Mouse (Mus musculus): ENCODE data around the gene Cyp2d9. TPM values are rescaled to one million over a fixed set of nuclear protein-coding genes. Genes with fewer than 3 reads are reported as not detected.
"Not testable (repeated sequence)": the region's sequence is repeated elsewhere in the genome, so short reads cannot be mapped to it uniquely, and the experiment has no call there.

Cyp2d9 gene
- polyA plus RNA-seq, 1 experiment from 2014 or later: not detected

DNA sequence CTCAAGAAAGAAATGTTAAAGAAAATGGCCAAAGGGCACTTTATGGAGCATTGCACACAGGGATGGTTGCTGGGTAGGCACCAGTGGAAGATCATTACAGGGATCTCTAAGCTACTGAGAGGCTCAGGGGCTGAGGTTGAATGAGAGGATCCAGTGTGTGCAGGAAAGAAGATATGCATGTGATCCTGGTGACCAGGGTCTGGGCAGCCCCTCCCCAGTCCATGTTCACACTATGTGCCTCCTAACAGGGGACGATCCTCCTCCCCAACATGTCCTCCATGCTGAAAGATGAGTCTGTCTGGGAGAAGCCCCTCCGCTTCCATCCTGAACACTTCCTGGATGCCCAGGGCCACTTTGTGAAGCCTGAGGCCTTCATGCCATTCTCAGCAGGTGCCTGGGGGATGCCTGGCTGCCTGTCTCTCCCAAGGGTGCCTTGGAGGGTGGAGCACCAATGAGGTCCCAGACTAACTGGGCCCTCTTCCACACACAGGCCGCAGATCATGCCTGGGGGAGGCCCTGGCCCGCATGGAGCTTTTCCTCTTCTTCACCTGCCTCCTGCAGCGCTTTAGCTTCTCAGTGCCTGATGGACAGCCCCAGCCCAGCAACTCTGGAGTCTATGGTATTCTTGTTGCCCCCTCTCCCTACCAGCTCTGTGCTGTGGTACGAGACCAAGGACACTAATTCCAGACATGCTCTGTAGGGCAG, 23.0 kb downstream of the Cyp2d9 start:
- not testable (repeated sequence) for H3K27ac ChIP-seq; H3K4me3 ChIP-seq; DNase-seq (ENCODE audit: low spot score); H3K9me3 ChIP-seq (replicated peaks); H3K27me3 ChIP-seq (ENCODE audit: low read depth, poor library complexity, severe bottlenecking); H3K36me3 ChIP-seq; H3K4me1 ChIP-seq
- 86% methylated on average over 6 of the region's 6 CpGs for WGBS

DNA sequence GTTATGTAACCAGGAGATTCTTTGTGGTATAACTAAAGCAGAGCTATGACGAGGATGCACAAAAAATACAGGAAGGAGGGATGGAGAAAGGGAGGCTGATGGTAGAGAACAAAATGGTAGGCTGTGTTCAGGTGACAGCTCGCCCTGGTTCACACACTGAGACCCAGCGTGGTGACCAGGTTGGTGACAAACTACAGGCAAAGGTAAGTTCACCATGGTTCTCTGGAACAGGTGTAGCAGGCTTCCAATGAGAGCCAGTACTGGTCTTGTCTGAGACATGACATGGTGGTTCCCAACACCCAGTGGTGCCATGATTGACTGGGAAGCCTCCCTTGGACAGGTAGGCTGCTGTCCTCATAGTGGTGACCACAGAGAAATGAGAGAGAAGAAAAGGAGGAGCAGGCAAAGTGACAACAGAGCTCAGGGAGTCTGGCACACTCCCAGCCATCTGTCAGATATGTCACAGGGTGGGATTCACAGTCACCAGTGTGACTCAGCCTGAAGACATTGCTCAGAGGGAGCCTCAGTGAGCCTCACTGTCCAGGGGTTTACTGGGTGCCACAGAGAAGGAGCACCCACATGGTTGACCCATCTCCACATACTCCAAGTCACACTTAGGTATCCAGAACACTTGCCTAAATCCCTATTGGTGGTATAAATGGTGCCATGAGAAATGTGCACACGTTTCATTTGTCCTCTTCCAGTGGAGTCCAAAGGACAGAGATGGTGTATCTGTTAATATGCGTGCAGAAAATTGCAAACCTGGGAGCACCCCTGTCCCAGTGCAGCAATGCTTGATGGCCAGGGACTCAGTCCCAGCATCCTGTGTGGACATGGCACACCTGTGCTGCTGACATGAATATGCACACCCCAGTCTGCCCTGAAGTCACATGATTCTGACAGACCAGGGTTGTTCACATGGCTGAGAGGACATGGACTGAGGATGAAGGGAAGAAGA, 24.1 kb downstream of the Cyp2d9 start:
- H3K27me3 ChIP-seq (ENCODE audit: low read depth, poor library complexity, severe bottlenecking): no peaks in the 10 kb centered on the region
- H3K4me1 ChIP-seq: no peaks in the 10 kb centered on the region
- H3K27ac ChIP-seq: no peak overlapping the region
- H3K4me3 ChIP-seq: no peak overlapping the region
- no peaks in the 10 kb centered on the region for H3K36me3 ChIP-seq
- no peak for DNase-seq (ENCODE audit: low spot score)
- 83% methylated on average over 5 of the region's 5 CpGs for WGBS
- no peaks in the 10 kb centered on the region for H3K9me3 ChIP-seq (replicated peaks)

DNA sequence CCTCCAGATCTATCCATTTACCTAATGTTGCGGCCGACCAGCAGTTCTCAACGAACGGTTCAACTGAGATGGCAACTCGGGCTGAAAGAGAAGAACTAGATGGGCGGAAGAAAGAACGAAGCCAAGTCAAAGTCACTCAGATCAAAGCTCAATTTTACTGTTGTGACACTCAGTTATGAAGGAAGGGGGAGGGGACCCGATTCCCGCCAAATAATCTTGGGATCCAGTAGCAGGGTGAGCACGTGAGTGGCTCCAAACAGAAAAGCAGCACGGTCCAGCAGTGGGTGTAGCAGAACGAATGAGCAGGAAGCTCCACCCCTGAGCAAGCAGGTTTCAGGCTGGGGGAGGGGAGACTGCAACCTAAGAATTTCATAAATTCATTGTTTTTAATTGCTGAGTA, 26.0 kb downstream of the Cyp2d9 start:
- DNase-seq (ENCODE audit: low spot score): peak; percentile 12
- not testable (repeated sequence) for H3K36me3 ChIP-seq; H3K4me3 ChIP-seq; H3K27ac ChIP-seq; H3K4me1 ChIP-seq; H3K9me3 ChIP-seq (replicated peaks); H3K27me3 ChIP-seq (ENCODE audit: low read depth, poor library complexity, severe bottlenecking)
- 89% methylated on average over 12 of the region's 12 CpGs for WGBS

DNA sequence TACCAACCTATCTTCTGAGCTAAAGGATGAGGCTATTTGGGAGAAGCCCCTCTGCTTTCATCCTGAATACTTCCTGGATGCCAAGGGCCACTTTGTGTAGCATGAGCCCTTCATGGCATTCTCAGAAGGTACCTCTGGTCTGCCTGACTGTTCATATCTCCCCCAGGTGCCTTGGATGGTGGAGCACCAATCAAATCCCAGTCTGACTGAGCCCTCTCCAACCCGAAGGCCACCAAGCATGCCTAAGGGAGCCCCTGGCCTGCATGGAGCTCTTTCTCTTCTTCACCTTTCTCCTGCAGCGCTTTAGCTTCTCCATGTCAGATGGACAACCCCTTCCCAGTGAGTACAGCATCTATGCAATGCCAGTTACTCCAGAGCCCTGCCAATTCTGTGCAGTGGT, 31.5 kb downstream of the Cyp2d9 start:
- H3K4me3 ChIP-seq: no peak overlapping the region
- no peak overlapping the region for H3K27ac ChIP-seq
- no peaks in the 10 kb centered on the region for H3K36me3 ChIP-seq
- no peaks in the 10 kb centered on the region for H3K27me3 ChIP-seq (ENCODE audit: low read depth, poor library complexity, severe bottlenecking)
- no peaks in the 10 kb centered on the region for H3K4me1 ChIP-seq
- H3K9me3 ChIP-seq (replicated peaks): no peaks in the 10 kb centered on the region
- no peak for DNase-seq (ENCODE audit: low spot score)
- WGBS: 73% methylated on average over 2 of the region's 2 CpGs

DNA sequence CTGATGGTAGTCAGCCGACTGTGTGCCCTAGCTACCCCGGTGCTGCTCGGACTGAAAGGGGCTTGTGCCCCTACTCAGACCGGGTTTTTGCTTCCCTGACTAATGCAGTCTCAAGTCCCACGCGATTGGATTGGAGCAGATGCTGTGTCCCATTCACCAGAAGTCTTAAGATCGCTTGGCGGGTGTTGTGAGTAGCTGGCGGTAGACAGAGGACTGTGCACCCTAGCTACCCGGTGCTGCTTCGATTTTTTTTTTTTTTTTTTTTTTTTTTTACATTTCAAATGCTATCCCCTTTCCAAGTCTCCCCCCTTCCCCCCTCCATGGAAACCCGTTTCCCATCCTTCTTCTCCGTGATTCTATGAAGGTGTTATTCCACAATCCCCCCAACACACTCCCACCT, 61.0 kb downstream of the Cyp2d9 start:
- DNase-seq (ENCODE audit: low spot score); H3K27me3 ChIP-seq (ENCODE audit: low read depth, poor library complexity, severe bottlenecking); H3K36me3 ChIP-seq; H3K4me1 ChIP-seq; H3K4me3 ChIP-seq; H3K9me3 ChIP-seq (replicated peaks); H3K27ac ChIP-seq: not testable (repeated sequence)
- WGBS: 71% methylated on average over 13 of the region's 13 CpGs

Small RNA genes within 50 kb of the gene (microRNA-seq; reads per million reads assigned to microRNA genes)
- gene Gm25990 (not detected), gene Gm27331 (not detected), gene Gm27622 (not detected), gene Gm27825 (not detected), gene Mir7684 (not detected)

Other genes starting within 250 kb of the Cyp2d9 start
- 0.15 TPM in 1 of 2 replicates, not detected in the other for gene Shisa8, start 220.6 kb upstream of the Cyp2d9 start, polyA plus RNA-seq (2016; fragmentation: Nextera tagmentation; extraction: Ambion mirVana)
- gene Tnfrsf13c, start 209.1 kb upstream of the Cyp2d9 start, polyA plus RNA-seq (2016; fragmentation: Nextera tagmentation; extraction: Ambion mirVana): 0.15 and 0.33 TPM in 2 replicates
- 83.9 and 86.0 TPM in 2 replicates for gene Cenpm, start 188.7 kb upstream of the Cyp2d9 start, polyA plus RNA-seq (2016; fragmentation: Nextera tagmentation; extraction: Ambion mirVana)
- gene 1500009C09Rik, start 181.0 kb upstream of the Cyp2d9 start, polyA plus RNA-seq (2016; fragmentation: Nextera tagmentation; extraction: Ambion mirVana): not detected in 2 replicates
- gene Sept3, start 158.5 kb upstream of the Cyp2d9 start, polyA plus RNA-seq (2016; fragmentation: Nextera tagmentation; extraction: Ambion mirVana): 32.9 and 41.5 TPM in 2 replicates
- gene Wbp2nl, start 134.5 kb upstream of the Cyp2d9 start, polyA plus RNA-seq (2016; fragmentation: Nextera tagmentation; extraction: Ambion mirVana): 0.16 and 0.38 TPM in 2 replicates
- 19.0 and 29.2 TPM in 2 replicates for gene Naga, start 94.5 kb upstream of the Cyp2d9 start, polyA plus RNA-seq (2016; fragmentation: Nextera tagmentation; extraction: Ambion mirVana)
- 5.4 and 7.4 TPM in 2 replicates for gene Pheta2, start 94.5 kb upstream of the Cyp2d9 start, polyA plus RNA-seq (2016; fragmentation: Nextera tagmentation; extraction: Ambion mirVana)
- gene Smdt1, start 94.5 kb upstream of the Cyp2d9 start, polyA plus RNA-seq (2016; fragmentation: Nextera tagmentation; extraction: Ambion mirVana): 211 and 212 TPM in 2 replicates
- 243 and 262 TPM in 2 replicates for gene Ndufa6, start 79.1 kb upstream of the Cyp2d9 start, polyA plus RNA-seq (2016; fragmentation: Nextera tagmentation; extraction: Ambion mirVana)
- 0.80 and 2.9 TPM in 2 replicates for gene Cyp2d22, start 53.2 kb upstream of the Cyp2d9 start, polyA plus RNA-seq (2016; fragmentation: Nextera tagmentation; extraction: Ambion mirVana)
- gene Cyp2d11, start 39.4 kb upstream of the Cyp2d9 start, polyA plus RNA-seq (2016; fragmentation: Nextera tagmentation; extraction: Ambion mirVana): not detected in 2 replicates
- gene Cyp2d10, start 26.2 kb upstream of the Cyp2d9 start, polyA plus RNA-seq (2016; fragmentation: Nextera tagmentation; extraction: Ambion mirVana): not detected in 2 replicates
- gene Cyp2d12, start 121.6 kb downstream of the Cyp2d9 start, polyA plus RNA-seq (2016; fragmentation: Nextera tagmentation; extraction: Ambion mirVana): not detected in 2 replicates
- gene Cyp2d34, start 187.5 kb downstream of the Cyp2d9 start, polyA plus RNA-seq (2016; fragmentation: Nextera tagmentation; extraction: Ambion mirVana): not detected in 2 replicates